Mouse (Mus musculus) cerebellum, adult 11-12 months (tissue): ENCODE measurements around the gene Svbp.

ENCODE experiments used
- DNase-seq: peaks from one replicate; pipeline ENCODE4 v3.0.0; 2022

The Svbp gene

GRCm38 (mm10) chr4:119194909-119195581, at the start of gene Svbp:
Svbp (plus strand) TSS chr4:119195306.
- DNase-seq: peak; percentile 81

GRCm38 (mm10) chr4:119146816-119147215, 48.3 kb upstream of the Svbp start:
- DNase-seq: no peak

- no peak for DNase-seq
Measured at GRCm38 (mm10) chr4:119147347-119147746, 47.8 kb upstream of the Svbp start.

- no peak for DNase-seq
Measured at GRCm38 (mm10) chr4:119148741-119149140, 46.4 kb upstream of the Svbp start.

DNA sequence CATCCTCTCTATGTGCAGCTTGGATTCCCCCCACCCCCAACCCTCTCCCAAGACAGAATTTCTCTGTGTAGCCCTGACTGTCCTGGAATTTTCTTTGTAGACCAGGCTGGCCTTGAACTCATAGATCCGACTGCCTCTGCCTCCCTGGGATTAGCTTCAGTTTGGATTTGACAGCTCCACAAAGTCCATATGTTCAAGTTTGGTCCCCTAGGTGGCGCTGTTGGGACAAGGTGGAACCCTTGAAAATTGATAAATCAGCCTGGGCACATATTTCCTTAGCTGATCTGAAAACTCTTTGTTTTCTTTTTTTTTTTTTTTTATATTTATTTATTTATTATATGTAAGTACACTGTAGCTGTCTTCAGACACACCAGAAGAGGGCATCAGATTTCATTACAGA, 37.9 kb upstream of the Svbp start:
- peak; percentile 18 for DNase-seq

- DNase-seq: no peak
Measured at GRCm38 (mm10) chr4:119157891-119158290, 37.2 kb upstream of the Svbp start.

DNA sequence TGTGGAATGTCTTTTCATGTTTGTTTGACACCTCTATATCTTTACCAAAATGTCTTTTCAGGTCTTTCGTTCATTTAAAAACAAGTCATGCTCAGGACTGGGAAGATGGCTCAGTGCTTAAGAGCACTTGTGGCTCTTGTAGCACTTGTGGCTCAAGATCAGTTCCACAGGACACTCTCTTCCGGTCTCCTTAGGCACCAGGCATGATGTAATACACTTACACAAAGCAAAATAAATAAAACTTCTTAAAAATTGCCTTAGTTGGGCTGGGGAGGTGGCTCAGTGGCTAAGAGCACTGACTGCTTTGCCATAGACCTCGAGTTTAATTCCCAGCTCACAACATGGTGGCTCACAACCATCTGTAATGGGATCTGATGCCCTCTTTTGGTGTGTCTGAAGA, 33.7 kb upstream of the Svbp start:
- no peak for DNase-seq

GRCm38 (mm10) chr4:119162990-119163389, 32.1 kb upstream of the Svbp start:
- no peak for DNase-seq

DNA sequence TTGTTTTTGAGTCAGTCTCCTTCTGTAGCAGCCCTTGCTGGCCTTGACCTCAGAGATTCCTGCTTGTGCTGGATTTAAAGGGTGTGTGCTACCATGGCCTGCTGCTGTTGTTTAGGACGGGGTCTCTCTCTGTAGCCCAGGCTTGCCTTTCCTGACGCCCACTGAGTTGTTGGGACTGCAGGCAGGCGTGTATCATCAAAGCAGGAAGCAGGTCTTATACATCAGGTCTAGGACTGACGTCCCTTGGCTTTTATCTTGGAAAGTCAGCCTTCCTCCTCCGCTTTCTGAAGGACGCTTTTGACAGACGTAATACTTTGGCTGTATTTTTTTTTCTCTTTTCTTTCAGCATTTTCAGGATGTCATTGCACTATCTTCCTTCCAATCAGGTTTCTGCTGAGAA, 29.2 kb upstream of the Svbp start:
- no peak for DNase-seq

- no peak for DNase-seq
Measured at GRCm38 (mm10) chr4:119167068-119167467, 28.0 kb upstream of the Svbp start.

DNA sequence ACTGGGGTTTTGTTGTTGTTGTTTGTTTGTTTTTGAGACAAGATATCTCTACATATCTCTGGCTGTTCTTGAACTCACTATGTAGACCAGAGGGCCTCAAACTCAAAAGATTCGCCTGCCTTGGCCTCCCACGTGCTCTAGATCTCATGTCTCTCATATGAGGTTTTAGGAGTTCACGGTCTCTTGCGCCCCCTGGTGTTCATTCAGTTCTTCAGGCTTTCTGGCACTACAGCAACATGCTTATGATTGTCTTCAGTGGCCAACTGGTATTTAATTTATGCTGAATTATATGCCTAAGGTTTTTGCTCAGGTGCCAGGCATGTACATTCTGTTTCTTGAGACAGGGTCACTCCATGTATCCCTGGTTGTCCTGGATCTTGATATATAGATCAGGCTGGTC, 27.4 kb upstream of the Svbp start:
- DNase-seq: peak; percentile 75

GRCm38 (mm10) chr4:119172919-119173650, 22.0 kb upstream of the Svbp start:
- peak; percentile 20 for DNase-seq

DNA sequence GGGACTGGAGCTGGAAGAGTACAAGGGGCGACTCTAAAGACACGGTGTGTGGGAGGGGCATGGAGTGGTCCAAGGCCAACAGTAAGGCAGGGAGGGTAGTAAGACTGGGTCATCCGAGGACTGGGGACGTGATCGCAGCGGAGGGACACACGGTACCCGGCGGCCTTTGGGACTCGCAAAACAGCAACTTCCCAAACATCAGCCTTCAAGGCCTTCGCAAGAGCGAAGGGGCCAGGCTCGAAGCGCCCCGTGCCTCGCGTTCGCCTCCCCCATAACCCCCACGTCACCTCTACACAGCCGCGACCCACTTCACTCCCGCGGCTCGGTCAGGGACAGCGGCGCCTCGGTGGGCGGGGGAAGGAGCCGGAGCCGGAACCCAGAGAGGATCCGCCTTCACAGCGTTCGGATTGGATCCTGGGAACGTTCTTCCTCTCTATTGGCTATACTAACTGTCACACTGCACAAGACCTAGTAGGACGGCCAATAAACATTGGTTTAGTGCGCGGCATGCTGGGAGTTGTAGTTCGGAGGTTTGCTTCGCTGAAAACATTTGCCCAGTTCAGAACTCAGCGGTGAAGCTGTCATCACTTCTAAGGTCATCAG, 21.2 kb upstream of the Svbp start, which contains the start of gene Zfp691:
Gene Zfp691, minus strand, starts transcription at position 345 of the 603 bp plus-strand sequence.
- DNase-seq: peak; percentile 95

DNA sequence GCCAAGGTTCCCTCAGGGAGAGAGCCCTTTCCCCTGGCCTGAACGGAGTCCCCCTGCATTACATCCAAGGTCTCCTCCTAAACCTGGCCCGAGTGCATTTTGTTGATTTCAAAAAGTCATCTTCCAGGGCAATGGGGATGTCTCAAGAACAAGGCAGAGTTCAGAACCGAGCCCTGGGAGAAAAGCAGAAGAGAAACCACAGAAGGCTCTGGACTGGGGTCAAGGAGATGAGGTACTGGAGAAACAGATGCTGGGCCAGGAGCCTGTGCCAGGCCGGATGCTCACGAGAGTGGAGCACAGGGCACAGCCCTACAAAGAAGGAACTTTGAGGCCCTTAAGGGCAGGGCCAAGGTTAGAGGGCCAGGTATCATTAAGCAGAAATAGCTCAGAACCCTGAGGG, 17.4 kb upstream of the Svbp start:
- no peak for DNase-seq

- DNase-seq: no peak
Measured at GRCm38 (mm10) chr4:119178331-119178730, 16.8 kb upstream of the Svbp start.

DNA sequence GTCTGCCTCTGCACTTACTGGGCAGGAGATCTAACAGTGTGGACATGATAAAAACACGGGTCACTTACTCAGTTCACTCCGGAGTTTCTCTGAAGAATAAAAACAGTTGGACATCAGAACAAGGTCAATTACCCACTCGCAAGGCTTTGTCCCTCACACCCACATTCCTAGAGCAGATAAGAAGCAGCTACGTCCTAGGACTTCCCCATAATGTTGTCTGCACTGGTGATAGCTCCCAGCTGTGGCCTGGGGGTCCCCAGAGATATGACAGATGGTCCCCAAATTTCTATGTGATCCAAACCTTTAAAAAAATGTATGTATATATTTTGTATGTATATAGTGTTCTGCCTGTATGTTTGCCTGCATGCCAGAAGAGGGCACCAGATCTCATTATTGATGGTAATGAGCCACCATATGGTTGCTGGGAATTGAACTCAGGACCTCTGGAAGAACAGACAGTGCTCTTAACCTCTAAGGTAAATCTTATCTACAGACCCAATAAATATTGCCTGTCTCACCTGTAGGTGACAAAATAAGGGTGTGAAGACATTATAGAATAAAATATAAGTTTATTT, 14.9 kb upstream of the Svbp start:
- no peak for DNase-seq

DNA sequence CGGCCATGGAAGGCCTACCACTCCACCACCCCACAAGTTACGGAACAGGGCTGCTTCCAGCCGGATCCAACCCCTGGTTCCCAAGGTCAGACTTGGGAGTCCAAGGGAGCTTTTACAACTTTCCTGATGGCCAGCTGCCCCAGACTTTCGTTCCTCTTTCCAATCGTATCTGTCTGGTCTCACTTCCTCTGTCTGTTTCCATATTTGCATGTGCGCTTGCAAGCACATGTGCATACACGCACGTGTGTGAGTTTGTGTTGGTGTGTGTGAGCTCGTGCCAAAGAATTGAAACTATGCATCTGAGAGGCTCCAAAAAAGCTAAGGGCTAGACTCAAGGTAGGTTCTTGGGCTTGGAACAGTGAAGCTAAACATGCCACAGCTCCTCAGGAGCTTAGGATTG, 13.7 kb upstream of the Svbp start:
- no peak for DNase-seq

DNA sequence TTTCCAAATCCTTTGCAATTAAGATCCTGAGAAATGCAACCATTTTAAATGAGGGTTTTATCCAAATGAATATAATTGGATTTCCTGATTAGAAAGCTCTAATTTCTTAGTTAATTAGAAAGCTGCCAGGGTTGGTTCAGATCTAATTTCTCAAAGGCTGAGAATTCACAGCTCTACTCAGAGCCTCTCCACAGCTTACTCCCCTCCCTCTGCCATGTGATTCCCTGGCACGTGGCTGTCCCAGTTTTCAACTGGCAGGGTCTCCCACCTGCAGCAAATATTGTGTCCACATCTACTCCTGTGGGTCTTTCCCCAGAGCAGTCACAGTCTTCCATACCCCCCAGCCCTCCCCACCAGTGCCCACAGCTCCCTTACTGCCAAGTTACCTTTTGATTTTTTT, 11.6 kb upstream of the Svbp start:
- DNase-seq: no peak

- DNase-seq: no peak
Measured at GRCm38 (mm10) chr4:119185771-119186170, 9.3 kb upstream of the Svbp start.

DNA sequence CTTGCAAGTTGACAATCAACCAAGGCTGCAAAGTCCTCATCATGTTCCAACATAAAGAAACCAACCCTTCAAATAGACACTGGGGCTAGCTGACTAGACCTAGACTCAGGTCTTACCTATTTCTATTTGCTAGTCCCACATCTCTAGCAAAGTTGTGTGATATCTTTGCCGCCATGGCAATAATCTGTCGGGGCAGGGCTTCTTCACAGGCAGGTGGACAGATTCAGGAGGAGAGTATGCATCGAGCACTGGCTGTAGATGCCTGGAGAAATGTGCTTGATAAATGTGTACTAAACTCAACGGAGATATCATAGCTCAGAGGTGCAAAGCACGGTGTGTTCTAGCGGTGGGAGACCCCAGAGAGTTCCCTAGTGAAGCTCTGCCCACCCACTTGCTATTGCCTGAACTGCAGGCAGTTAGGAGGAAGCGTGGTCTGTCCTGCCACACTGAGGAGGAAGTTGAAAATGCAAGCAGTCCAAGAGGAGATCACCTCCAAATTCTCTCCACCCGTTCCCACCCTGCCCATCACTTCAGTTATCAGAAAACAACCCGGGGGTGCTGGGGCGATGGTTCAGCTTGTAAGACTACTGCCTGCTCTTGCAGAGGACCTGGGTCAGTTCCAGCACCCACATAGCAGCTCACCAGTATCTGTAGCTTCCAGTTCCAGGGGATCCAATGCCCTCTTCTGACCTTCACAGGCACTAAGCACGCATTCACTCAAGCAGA, 6.9 kb upstream of the Svbp start:
- no peak for DNase-seq

- no peak for DNase-seq
Measured at GRCm38 (mm10) chr4:119189392-119189791, 5.7 kb upstream of the Svbp start.

DNA sequence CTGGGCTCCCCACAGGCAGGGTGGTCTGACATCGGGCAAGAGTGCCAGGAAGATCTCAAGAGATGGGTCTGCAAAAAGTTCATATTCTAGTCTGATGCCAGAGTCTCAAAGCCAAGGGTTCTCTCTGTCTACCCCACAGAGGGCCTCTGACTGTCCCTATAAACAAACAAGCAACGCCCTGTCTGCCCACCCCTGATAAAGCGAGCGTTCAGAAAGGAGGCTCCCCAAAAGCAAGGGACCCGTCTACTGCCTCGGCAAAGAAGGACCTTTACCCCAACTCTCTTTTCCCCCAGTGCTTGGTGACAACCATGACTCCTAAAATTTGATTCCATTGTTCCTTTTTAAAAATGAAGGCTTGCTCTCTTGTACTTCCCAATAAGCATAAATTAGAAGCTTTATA, 5.2 kb upstream of the Svbp start, which contains the start of gene Ermap:
Gene Ermap, minus strand, starts transcription at position 148 of the 400 bp plus-strand sequence.
- no peak for DNase-seq

DNA sequence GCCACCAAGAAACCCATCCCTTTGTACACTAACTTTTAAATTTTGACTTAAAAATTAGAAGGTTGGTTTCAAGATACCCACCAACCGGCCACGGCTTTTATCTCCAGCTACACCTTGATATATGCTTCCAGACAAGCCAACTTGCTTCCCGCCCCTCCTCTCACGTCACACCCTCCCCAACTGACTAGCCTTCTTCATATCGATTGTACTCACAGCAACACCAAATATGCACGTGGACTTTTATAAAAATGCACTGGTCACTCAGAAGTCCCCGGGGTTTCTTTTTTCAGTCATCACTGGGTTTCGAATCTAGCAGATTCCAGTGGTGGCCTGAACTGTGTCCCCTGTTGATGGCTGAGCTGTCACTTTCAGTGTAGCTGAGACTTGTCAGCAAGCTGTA, 4.5 kb upstream of the Svbp start:
- no peak for DNase-seq
